Mouse (Mus musculus) heart, postnatal 0 days (tissue): ENCODE data around the gene Atp6v1c2. TPM values are rescaled to one million over a fixed set of nuclear protein-coding genes. Genes with fewer than 3 reads are reported as not detected.

Experiments
- ATAC-seq: fragments of 200-750 bp; cut with Nextera tagmentation; 2 replicates; pipeline ENCODE4 v1.8.0; 2017; ENCODE audit warnings: low read depth, moderate number of reproducible peaks, moderate library complexity; ENCODE audit not compliant: insufficient read depth
- DNase-seq: peaks from one replicate; pipeline ENCODE4 v3.0.0-alpha.2; 2016; ENCODE audit warnings: low spot score
- H3K27ac ChIP-seq: fragments of 300-500 bp; sonication (generic); 2 replicates; pipeline ENCODE4 v1.5.1; 2014; ENCODE audit warnings: low read depth, mild to moderate bottlenecking
- H3K27me3 ChIP-seq: fragments of 300-500 bp; sonication (generic); 2 replicates; pipeline ENCODE4 v1.6.1; 2014; ENCODE audit warnings: low read length, mixed read lengths; ENCODE audit not compliant: control insufficient read depth, insufficient read depth
- H3K36me3 ChIP-seq: fragments of 300-500 bp; sonication (generic); replicated peaks from 2 replicates; pipeline ENCODE4 v1.6.1; 2014; ENCODE audit warnings: low read length, mixed read lengths; ENCODE audit not compliant: control insufficient read depth, insufficient read depth
- H3K4me1 ChIP-seq: fragments of 300-500 bp; sonication (generic); 2 replicates; pipeline ENCODE4 v1.6.1; 2014; ENCODE audit warnings: antibody characterized with exemption; ENCODE audit not compliant: control insufficient read depth, insufficient read depth
- H3K4me2 ChIP-seq: fragments of 300-500 bp; sonication (generic); 2 replicates; pipeline ENCODE4 v1.6.1; 2014; ENCODE audit warnings: low read depth, mild to moderate bottlenecking, low read length, moderate library complexity
- H3K4me3 ChIP-seq: fragments of 300-500 bp; sonication (generic); 2 replicates; pipeline ENCODE4 v1.5.1; 2014; ENCODE audit warnings: low read depth, low read length
- H3K9ac ChIP-seq: fragments of 300-500 bp; sonication (generic); replicated peaks from 2 replicates; pipeline ENCODE4 v1.6.1; 2014; ENCODE audit warnings: low read depth, low read length, mixed read lengths
- H3K9me3 ChIP-seq: fragments of 300-500 bp; sonication (generic); replicated peaks from 2 replicates; pipeline ENCODE4 v1.6.1; 2016; ENCODE audit warnings: low read length; ENCODE audit not compliant: control insufficient read depth
- CTCF ChIP-seq: IDR thresholded peaks from 2 replicates; pipeline ENCODE4 v1.5.1; 2016; ENCODE audit warnings: antibody characterized with exemption, control low read depth, low read depth
- EP300 ChIP-seq: IDR thresholded peaks from 2 replicates; pipeline ENCODE4 v1.6.1; 2016; ENCODE audit warnings: antibody characterized with exemption, low read depth
- WGBS: fragments of 180-500 bp; shearing (Covaris S2); extraction: QIAGEN DNeasy Blood & Tissue Kit; methylation state at CpG from one replicate; pipeline ENCODE4 v1.1.7; 2014; 5-methylcytosine and 5-hydroxymethylcytosine counted together
- microRNA-seq: library from miRNA; unstranded; fragments of <30 nt; microRNA quantifications from one replicate; pipeline ENCODE4, GENCODE M21; 2016
- polyA plus RNA-seq: library from polyadenylated mRNA; unstranded; fragments of >200 nt; fragmentation: Nextera tagmentation; extraction: Ambion mirVana; gene quantifications from 2 replicates; pipeline ENCODE4 v1.2.1, GENCODE M21; 2015
- total RNA-seq: library from RNA; depleted of rRNA; stranded (reverse); fragments of >200 nt; gene quantifications from 2 replicates; pipeline ENCODE4 v1.2.3, GENCODE M21; 2014; ENCODE audit warnings: low replicate concordance; rRNA removed

Atp6v1c2 gene
- total and polyA plus RNA-seq, 2 experiments from 2014 or later = 0.12 TPM; not detected in 1

GRCm38 (mm10) chr12:17238588-17239427 is 90.4 kb downstream of the Atp6v1c2 start:
- WGBS = 48% methylated on average over 12 of the region's 12 CpGs
- Histone ChIP-seq H3K4me2 (no peak overlapping the region), H3K9ac (no peak overlapping the region), H3K9me3 (no peaks in the 10 kb centered on the region), H3K27me3 (no peaks in the 10 kb centered on the region), H3K36me3 (no peaks in the 10 kb centered on the region), H3K4me1 (no peaks in the 10 kb centered on the region), H3K27ac (no peak overlapping the region), H3K4me3 (no peak overlapping the region)
- ATAC-seq (no peak), DNase-seq (no peak)
- TF ChIP-seq CTCF = no peak
- no peak for TF ChIP-seq EP300

DNA sequence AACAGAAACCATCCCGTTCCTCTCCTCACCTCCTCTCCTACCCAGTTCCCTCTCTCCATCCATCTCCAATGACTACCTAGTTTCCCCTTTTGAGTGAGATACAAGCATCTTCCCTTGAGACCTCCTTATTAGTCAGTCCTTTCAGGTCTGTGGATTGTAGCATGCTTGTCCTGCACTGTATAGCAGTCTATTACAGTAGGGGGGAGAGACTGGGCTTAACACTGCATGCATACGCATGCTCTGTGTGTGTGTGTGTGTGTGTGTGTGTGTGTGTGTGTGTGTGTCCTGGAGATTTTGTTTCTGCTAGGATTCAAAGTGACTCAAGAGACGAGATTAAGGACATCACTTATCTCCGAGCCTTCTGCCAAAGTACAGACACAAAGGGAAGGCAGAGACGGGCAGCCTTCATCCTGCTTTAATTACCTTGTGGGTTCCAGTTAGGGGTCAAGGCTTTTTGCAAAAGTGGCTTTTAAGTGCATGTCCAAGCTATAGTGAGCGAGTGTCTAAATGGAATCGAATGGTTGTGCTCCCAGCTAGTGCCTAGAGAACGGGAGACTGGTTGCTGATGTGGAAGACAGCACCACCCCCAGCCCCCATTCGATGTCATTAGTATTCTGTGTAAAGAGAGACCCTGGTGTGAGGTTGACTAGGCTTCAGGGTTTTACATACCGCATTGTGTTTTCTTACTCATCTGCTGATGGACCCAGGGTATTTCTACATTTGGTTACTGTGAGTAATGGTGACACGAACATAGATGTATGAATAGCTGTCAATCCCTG is 93.4 kb downstream of the Atp6v1c2 start:
- Histone ChIP-seq H3K27me3 (no peaks in the 10 kb centered on the region), H3K4me2 (no peak overlapping the region), H3K36me3 (no peaks in the 10 kb centered on the region), H3K4me3 (no peak overlapping the region), H3K9me3 (no peaks in the 10 kb centered on the region), H3K4me1 (no peaks in the 10 kb centered on the region), H3K9ac (no peak overlapping the region), H3K27ac (no peak overlapping the region)
- ATAC-seq (no peak), DNase-seq (no peak)
- WGBS = 44% methylated on average over 11 of the region's 11 CpGs
- TF ChIP-seq CTCF (no peak), EP300 (no peak)

Small RNA genes within 50 kb of the gene (microRNA-seq; reads per million reads assigned to microRNA genes)
- gene Mir3066 = 3.7 reads per million, percentile 17 among the genes with 10 or more reads in this experiment

Other genes starting within 250 kb of the Atp6v1c2 start
- 2.3 TPM in 1 of 2 replicates, not detected in the other for gene Kcnf1, start 152.5 kb downstream of the Atp6v1c2 start, total RNA-seq
- gene Kcnf1, start 152.5 kb downstream of the Atp6v1c2 start, polyA plus RNA-seq = 0.10 and 0.12 TPM in 2 replicates
- gene Pdia6, start 62.8 kb downstream of the Atp6v1c2 start, total RNA-seq = 52.7 and 106 TPM in 2 replicates
- gene Pdia6, start 62.8 kb downstream of the Atp6v1c2 start, polyA plus RNA-seq = 129 and 164 TPM in 2 replicates
- gene Nol10, start 19.1 kb upstream of the Atp6v1c2 start, total RNA-seq = 2.2 and 7.1 TPM in 2 replicates
- 5.9 and 7.6 TPM in 2 replicates for gene Nol10, start 19.1 kb upstream of the Atp6v1c2 start, polyA plus RNA-seq
- gene Odc1, start 215.4 kb upstream of the Atp6v1c2 start, total RNA-seq = 172 and 189 TPM in 2 replicates
- 59.0 and 67.4 TPM in 2 replicates for gene Odc1, start 215.4 kb upstream of the Atp6v1c2 start, polyA plus RNA-seq